Mouse (Mus musculus) spleen, adult 18-20 months (tissue): ENCODE measurements at regions not wholly inside any gene's neighbourhood (a gene's known extent, or its start where the extent isn't known, plus 50 kb on each side); places are given as distances from the start of the nearest gene placed in this dataset.

ENCODE experiments used
- DNase-seq, 2 experiments: peaks; one replicate each; pipeline ENCODE4 v3.0.0; 2022; ENCODE audit warnings: mixed read lengths in 2 of 2

GRCm38 (mm10) chr9:52591188-52591587 lies 88.4 kb downstream of the AI593442 start:
- DNase-seq = no peak

DNA sequence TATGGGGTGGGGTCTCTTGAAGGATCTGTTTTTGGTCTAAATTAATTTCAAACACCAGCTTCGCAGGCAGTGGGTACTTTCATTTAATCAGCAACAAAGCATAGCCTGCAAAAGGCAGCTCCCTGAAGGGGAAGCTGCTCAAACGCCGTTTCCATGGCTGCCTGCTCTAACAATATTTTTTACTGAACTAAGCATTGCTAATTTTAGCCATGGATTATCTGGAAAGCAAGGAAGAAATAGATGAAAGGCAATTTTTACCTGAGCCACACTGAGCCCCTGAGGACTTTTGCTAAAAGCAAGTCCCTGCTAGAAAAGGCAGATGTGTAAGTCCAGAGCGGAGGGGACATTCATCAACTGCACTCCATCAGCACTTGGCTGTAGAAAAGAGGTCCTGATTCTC lies 105.5 kb downstream of the AI593442 start:
- DNase-seq = no peak

DNA sequence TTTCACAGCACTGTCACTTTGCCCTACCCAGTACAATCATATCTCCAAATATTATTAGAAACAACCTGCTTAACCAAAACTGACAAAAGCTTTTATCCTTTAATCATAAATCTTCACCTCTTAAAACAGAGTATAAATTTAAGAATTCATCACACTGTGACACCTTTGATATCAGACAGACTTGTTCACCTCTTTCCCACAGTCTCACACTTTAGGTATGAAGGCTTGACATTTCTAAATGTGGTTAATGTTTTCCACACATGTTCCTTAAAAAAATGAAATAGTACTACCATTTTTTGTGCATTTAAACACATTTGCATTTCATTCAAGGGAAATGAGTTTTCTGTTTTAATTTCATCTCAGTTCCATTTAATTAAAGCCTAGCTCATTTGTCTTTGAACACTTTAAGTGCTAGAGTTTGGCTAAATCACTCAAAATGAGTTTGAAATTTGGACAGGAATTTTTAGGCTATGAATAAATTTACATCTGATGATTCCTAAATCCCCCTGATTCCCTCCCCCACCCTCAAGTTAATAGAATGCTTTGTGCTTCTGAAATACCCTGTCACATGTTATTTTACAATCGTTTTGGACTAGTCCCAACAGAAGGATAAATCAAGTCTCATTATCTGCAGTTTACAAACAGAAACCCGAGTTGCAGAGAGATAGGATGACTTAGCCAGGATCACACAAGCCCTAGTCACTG lies 127.9 kb downstream of the AI593442 start:
- DNase-seq = no peak

DNA sequence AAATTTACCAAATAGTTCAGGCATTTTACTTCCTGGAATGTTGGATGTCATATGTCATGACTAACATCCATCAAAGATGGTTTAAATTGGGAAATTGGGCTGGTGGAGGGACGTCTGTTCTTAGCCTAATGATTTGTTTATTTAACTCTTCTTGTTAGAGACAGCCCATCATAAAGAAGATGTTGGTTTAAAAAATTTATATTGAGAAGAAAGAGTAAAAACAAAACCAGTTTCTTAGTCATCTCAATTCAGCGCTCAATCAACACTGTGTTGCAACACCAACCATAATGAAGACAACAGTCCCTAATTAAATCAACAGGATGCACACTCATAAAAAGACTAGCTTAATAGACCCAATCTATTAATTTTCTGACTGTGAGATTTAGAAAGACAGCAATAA lies 133.5 kb downstream of the AI593442 start:
- no peak for DNase-seq

- no peak for DNase-seq
These were observed 140.5 kb downstream of the AI593442 start for GRCm38 (mm10) chr9:52539086-52539485.

GRCm38 (mm10) chr9:52529444-52529915 lies 150.1 kb downstream of the AI593442 start:
- no peak for DNase-seq

- DNase-seq = no peak
These were observed 179.1 kb downstream of the AI593442 start for GRCm38 (mm10) chr9:52500487-52500886.

- DNase-seq = no peak
These were observed 183.9 kb downstream of the AI593442 start for GRCm38 (mm10) chr9:52495483-52496270.

DNA sequence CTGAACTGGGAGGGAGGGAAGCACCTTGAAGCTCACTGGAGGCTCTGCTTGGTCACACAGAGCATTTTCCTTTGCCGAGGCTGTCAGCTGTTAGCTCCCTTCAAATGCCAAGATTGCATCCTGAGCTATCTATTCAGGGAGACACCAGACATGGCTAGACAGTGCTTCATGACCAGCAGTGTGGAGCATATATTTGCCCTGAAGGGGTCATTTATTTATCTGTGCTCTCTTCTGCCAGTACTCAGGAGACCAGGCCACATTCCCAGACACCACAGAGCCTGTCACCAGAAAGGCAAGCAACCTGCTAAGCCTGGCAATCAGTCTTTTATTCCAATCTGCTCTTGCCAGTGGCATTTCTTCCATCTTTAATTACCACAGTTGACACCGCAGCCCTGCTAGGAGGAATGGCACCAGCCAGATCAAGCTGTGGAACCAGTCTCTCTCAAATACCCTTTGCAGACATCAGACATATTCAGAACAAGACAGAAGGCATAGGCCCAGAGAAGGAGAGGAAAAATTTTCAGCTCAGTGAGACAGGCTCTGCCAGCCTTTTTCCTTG lies 186.6 kb downstream of the AI593442 start:
- no peak for DNase-seq

DNA sequence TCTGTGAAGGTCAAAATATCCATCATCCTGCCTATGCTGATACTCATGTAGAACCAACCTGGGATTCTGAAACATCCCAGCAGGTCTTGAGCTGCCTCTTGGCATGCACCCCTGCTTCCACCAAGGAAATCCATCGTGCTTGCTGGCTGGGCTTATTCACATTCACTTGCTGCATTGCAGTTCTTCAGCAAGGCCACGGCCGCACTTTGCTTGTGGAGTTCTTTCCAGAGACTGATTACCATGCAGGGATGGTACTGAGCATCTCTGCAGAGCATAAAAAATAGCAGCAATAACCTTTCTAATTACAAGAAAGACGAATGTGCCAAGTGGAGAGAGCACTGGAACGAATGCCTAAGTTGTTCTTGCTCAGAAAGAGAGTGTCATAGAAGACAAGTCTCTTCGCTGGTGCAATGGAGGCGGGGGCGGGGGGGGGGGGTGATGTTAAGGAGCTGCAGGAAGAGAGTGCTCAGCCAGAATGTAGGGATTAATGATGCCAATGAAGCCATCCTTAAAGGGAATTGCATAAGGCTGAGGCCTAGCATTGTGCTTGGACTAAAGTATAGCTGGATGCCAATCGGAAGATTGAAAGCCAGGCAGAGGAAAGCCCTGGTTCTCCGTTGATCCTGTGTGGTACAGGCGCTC lies 205.9 kb downstream of the AI593442 start:
- no peak for DNase-seq

DNA sequence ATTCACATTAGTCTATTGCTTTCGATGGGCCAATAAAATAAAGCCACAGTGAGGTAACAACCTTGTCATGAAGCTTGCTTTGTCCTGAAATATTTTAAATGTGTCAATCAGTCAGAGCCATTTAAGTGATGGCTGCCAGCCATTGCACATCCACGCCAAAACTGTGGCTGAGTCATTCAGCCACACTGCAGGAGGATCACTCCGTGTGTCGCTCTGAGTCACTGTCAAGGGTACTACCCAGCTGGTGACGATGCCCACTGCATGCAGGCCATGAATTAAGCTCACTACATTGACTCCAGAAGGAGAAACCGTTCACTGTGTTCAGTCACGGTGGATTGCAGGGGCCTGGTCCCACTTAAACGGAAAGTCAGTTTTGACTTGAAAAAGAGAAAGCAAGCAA lies 206.7 kb downstream of the AI593442 start:
- DNase-seq = no peak

DNA sequence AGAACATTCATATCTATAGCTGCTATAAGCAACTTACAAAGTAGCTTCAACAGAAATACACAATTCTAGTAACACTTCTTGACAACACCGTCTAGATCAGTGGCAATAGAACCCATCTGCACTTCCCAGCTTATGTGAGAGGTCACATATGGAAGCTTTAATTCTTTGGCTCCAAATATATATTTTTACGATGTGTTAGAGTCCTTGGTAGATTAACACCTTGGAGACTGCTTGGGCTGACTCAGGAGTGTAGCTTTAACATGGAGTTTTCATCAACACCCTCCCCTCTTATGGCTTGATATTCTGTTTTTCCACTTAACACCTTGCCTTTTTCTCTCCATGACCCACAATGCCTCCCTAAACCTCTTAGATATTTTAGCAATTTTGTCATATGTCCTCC lies 221.1 kb downstream of the AI593442 start:
- no peak for DNase-seq

GRCm38 (mm10) chr9:52454445-52454844 lies 225.1 kb downstream of the AI593442 start:
- no peak for DNase-seq

DNA sequence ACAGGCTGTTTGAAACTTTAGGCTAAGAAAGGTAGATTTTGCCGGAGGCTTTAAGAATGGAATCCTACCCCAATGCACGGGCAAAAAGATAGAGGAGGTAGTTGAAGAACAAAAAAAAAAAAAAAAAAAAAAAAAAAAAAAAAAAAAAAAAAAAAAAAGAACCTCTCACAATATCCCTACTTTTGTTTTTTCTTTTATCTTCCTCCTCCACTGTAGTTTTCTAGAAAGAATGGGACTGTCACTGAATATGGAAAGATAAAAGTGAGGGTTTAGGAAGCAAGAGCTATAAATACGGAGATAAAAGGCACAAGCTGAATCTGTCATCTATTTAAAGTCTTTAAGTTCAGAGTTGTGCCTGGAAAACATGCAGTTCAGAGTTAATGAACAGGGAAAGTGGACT lies 227.8 kb downstream of the AI593442 start:
- no peak for DNase-seq

- DNase-seq = no peak
These were observed 231.3 kb downstream of the AI593442 start for GRCm38 (mm10) chr9:52448245-52448644.

DNA sequence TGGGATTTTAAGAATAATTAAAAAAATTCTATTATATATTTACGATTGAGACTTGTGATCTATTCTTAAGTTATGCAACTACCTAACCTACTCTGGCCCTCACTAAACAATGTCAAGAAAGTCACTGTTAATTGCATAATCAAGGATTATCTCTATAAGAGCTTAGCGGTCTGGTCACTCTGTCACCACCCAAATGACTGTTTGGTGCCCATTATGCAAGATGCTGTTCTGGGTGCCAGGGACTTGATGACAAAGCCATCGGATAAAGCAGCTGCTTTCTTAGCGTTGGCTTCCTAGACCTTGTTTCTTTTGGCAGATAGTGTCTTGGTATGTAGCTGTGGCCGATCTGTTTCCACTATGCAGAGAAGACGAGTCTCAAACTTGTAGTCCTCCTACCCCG lies 236.4 kb downstream of the AI593442 start:
- no peak for DNase-seq

DNA sequence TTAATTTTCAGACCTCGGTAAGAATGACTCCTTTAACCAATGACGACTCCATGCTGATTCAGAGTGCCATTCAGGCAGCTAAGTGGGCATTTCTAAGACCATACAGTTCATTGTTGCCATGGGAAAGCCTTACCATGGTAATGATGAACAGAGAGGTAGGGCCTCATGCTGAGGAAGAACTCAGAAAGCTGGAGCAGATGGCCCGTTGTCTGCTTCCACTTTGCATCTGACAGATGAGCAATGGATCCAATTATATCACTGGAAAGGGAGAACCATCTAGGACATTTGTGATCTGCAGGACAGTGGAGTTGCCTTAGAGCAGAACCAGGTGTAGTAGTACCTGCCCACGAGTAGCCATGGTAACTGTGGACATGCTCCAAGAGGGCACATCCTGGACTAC lies 245.4 kb downstream of the AI593442 start:
- no peak for DNase-seq

DNA sequence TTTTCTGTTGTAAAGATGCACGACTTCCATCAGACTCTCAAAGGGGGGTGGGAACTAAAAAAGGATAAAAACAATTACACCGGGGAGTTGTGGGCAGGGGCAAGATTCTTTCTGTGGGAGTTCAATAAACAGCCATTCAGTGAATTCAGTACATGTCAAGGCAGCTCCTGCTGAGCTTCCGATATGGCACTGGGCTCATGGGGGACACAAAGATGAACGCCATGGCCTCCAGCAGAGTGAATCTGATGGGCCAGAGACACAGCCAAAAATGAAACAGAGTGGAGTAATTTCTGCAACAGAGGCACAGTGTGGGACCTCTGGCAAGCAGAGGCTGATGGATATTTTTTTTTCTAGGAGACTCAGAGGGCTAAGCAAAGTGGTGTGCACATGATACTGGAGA lies 254.2 kb downstream of the AI593442 start:
- no peak for DNase-seq

DNA sequence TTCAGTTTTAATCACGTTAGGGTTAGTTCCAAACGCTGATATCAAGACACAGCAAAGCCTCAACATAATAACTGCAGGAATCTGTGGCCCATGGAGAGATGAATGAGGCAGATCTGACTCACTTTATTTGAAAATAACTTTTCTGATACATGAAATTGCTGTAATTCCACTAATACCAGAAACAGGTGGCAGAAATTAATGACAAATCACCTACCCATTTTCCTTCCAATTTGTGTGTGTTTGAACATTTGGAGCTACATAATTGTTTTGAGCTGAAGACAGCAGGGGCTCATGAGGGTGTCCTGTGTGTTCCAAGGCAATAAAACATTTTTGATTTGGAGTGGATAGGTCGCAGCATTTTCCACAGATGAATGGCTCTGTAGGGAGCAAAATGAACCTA lies 254.2 kb upstream of the Zc3h12c start:
- DNase-seq = no peak

DNA sequence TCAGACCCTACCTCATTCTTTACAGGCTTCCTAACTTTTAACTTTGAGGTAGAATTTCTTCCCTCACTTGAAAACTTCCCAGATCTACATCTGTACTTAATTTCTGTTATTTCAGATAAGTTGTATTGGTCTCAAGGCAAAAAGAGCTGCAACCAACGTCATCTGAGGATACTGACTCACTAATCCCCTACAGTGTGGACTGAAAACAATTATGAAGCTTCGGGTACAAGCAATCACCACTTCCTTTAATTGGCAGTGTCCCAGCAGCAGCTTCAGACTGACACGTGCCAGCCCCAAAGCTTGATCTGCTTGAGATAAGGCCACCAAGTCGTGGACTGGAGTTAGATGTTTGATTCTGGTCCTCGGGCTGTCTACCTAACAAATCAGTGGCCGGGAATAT lies 247.3 kb upstream of the Zc3h12c start:
- no peak for DNase-seq

GRCm38 (mm10) chr9:52407841-52408240 lies 239.5 kb upstream of the Zc3h12c start:
- DNase-seq = no peak

DNA sequence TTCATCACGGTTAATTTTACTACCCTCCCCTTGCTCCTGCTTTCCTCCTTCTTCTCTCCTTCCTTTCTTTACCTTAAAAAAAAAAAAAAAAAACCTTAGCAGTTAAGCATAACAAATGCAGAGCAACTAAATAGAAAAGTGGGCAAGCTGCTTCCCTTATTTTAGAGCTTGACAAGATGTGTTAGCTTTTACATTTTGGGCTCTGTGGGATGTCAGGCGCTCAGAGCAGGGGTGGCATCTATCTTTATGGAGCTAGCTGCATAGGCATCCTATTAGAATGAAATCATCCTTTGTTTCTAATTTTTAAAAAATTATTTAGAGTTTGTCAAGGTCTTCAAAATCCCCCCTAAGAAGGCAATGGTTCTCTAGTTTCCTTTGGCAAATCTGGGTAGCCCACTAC lies 234.1 kb upstream of the Zc3h12c start:
- DNase-seq = no peak

DNA sequence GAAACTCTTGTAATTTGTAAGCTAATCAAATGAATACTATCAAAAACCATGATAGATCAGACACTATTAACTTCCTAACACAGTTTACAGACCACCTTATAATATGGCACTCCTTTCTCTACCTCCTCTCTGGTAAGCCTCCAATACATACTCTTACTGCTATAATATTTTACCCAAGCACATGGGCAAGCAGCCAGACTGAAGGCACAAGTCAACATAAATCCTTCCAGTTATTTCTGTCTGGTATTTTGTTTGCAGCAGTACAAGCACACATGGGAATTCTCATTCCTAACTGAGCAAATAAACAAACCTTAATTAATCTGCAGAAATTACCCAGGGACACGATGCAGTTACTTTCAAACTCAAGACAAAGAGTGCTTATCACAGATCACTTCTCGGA lies 210.7 kb upstream of the Zc3h12c start:
- no peak for DNase-seq

DNA sequence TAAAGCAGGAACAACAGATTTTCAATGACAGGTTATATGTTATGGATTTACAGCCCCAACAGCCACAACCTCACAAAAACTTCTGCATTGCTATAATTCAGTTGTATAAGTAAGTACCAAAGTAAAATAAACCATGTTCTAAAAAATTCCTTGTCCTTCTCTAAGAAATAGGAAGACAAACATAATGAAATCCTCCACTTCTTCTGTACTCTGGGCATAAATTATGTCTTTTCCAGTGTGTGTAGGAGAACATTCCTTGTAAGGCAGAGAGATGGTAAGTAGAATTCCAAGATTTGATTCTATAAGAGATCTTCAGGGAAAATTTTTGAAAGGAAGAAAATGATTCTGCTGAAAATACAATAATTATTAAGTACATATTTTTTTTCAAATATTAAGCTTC lies 209.4 kb upstream of the Zc3h12c start:
- DNase-seq = no peak
